Mouse (Mus musculus) A20 (cell line): Measurements from ENCODE around the gene Zbtb20.

Experiments
- DNase-seq: peaks from one replicate; pipeline ENCODE4 v3.0.0-alpha.2; 2011; ENCODE audit warnings: low read depth, low spot score

The Zbtb20 gene

DNA sequence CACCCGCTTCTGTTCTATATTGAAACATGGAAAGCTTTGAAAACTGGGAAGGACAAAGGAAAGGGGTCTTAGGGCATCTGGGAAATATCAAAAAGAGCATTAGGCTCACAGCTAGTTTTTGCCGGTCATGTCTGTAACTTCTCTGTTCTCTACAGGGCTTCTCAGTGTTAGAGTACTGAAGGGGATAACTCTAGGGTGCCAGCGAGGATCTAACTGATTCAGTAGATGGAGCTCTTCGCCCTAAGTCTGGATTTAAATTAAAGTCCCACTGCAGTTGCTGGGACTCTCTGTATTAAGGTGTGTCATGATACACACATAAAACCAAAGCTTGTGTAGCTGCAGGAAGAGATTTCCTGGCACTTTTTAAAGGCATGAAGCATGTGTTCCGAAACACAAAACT lies 634.8 kb downstream of the Zbtb20 start:
- peak; percentile 75 for DNase-seq

DNA sequence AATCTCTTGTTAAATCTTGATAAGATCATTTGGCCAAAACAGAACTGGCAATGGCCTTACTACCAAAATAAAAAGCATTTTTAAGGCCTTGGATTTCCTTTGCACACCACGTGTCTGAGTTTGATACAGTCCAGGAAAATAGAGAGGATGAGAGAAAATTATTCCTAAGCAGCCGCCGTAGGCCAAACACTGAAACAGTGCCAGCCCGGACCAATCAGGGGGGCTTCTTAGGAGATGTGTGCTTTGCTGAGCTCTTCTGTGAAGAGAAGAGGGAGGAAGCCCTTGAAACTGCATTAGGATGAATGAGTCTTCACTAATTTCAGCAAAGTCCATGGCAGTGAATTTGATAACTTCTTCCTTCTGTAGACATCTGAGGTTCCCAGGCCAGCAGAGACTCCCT lies 635.9 kb downstream of the Zbtb20 start:
- no peak for DNase-seq

DNA sequence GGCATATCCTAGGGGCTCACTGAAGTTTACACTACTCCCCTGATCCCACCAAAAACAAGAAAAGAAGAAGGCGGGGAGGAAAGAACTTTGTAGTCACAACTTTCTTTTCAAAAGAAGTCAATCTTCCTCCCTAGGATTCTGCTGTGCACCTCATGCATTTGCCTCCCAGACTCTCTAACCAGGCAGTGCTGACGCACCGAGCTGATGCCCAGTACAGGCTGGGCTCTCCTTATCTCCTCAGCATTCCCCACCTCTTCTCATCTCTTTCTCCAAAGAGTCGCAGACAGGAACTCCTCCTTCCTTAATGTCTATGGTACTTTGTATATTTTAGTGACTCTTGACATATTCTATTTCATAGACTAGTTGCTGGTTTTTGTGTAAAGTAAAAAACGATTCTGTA lies 638.3 kb downstream of the Zbtb20 start:
- DNase-seq = no peak

DNA sequence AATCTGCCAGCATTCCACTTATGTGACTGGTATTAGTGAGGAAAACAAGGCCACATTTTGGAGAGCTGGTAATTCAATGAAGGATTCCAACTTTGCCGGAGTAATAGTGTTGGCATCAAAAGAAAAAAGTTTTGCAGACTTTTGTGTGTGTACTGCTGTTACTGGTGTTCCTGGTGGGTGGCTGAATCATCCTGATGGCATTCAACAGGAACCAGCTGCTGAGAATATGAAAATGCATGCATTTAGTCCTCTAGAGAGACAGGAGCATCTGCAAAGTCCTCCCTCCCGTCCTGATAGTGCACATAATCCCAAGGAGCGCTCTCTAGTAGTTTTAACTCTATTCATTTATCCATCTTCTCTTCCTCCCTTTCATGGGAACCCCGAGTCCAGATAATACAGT lies 639.9 kb downstream of the Zbtb20 start:
- no peak for DNase-seq

DNA sequence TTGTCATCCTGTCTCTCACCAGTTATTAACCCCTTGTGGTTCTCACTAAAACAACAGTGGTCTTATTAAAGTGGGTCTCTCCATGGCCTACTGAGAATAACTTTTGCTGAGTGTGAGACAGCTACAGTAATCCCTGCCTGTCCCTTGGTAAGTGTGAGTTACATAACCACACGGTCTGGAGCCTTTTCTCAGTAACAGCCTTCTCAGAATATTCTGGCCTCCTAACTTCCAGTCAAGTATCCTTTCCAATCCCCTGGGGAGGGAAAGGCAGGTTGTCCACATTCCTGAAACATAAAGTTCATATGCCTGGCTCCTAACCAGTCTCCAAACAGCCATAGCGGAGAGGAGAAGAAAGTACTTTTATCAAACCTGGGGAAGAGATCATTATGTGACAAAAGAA lies 644.6 kb downstream of the Zbtb20 start:
- no peak for DNase-seq

DNA sequence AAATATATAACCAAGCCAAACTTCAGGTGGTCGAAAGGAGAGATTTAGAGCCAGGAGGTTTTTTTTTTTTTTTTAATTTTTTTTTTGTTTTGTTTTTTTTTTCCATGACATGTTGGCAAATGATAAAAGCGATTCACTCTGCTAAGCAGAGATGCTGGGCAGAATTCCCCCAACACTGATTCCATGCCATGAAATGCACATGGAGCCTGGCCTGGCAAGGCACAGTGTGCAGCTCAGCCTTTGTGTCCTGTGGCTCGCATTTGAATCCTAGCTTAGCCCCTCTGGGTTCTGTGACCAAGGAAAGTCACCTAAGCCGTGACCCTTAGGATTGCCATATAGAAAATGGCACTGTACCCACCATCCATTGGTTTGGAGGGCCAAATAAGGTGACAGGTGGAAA lies 646.8 kb downstream of the Zbtb20 start:
- DNase-seq = no peak

DNA sequence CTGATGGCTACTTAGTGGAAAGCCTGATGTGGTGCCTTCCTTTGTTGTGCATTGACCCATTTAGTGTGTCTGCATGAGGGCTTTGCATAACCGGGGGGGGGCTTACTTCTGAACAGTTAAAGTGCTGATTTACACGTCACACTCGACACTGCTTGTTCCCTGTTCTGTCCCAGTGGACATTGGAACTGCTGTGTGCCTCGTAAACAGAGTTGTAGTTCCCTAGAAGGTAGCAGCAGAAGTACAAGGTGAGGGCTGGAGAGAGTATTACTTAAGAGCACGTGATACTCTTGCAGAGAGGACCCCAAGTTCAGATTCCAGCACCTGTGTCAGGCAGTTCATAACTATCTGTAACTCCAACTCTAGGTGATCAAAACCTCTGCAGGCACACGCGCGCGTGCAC lies 648.5 kb downstream of the Zbtb20 start:
- DNase-seq = no peak

DNA sequence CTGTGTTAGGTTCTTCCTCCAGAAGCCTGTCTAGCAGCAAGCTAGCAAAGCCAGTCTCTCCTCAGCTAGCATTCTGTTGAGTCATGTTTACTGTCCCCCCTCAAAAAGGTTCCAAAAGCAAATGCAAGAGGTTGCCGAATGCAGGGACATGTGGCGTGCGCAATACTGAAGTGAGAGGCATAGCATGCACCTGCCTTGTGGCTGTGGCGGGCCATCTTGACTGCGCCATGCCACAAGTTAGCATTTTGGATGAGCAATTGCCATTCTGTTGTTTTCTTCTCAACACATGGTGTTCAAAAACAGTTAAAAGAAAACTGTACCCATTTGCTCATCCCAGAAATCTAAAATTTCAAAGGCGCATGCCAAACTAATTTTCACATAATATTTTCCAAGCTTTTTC lies 649.9 kb downstream of the Zbtb20 start:
- no peak for DNase-seq

DNA sequence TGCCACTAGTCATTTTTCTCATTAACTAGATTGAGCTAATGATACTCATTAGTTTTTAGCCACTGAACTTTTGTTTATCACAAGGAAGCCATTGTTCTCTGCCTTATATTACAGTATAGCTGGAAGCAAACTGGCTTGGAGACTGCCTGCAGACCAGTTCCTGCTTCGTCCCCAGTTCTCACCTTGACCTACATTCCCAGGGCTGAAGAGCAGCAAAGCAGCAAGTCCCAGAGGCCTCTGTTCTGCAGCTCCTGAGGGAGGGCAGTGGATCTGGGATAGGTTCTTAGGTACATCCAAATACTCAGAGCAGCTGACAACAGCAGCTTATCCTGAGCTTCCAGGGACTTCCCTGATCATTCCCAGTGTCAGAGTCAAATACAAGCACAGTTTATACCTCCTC lies 652.6 kb downstream of the Zbtb20 start:
- no peak for DNase-seq

DNA sequence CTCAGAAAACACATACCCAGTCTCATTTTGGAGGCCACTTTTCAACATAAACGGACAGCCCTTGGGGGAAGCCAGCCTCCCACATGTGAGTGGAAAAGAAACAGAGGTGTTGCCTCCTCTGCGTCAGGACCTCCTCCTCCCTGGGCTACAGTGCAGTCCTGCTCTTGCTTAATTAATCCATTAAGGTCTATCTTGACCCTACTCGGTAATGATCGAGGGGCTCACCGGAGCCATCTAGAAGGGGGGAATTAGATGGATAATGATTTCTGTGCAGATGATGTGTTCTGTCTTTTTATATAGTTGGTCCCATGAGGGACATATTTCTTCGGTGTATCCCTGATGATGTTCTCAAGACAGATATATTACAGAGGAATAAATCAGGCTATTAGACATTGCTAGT lies 655.6 kb downstream of the Zbtb20 start:
- DNase-seq = no peak

DNA sequence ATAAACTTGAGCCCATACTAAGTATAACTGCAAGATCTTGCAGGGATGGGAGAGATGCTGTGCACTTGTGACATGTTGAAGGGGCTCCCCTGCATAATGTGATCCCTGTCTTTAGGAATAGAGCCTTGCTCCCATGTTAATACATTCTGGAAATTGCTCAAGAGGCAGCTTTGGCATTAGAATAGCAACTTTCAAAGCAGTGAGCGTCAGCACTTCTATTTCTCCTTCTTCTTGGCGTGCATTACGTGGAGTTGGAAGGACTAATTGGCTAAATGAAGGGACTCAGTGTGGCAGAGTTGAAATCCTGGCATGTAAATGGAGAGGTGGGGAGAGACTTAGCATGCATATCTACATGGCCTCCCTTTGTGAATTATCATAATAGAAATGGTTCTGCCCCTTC lies 658.4 kb downstream of the Zbtb20 start:
- DNase-seq = no peak

DNA sequence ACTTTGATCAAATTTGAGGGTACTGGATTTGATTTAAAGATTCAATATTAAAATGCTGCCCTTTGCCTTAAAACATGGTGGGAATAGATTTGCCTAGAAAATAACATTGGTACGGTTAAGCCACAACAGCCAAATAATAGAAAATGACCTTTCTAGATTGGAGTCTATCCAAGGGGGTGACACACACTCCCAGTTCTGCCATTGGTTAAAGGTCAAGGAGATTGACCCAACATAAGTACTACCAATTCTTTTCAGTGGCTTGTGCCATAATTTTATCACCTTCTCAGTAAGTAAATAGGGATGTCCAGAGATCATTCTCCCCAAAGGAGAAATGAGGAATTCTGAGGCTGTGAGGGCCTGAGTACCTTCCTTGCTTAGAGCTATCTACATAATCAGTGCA lies 660.2 kb downstream of the Zbtb20 start:
- DNase-seq = no peak

DNA sequence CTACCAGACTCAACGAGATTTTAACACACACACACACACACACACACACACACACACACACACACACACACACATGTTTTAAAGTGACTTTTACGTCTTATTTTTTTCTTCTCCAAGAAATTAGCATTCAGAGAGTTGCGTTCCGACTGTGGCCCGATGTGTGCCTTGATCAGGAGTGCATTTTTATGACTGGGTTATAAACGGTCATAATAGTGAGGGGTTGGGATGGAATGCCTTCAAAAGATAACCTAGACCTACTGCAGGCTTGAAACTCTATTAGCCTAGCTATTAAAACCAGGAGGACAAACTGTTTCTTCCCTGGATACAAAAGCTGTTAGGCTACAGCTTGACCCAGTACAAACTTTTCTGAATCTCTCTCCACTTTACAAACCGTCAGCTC lies 661.5 kb downstream of the Zbtb20 start:
- no peak for DNase-seq

DNA sequence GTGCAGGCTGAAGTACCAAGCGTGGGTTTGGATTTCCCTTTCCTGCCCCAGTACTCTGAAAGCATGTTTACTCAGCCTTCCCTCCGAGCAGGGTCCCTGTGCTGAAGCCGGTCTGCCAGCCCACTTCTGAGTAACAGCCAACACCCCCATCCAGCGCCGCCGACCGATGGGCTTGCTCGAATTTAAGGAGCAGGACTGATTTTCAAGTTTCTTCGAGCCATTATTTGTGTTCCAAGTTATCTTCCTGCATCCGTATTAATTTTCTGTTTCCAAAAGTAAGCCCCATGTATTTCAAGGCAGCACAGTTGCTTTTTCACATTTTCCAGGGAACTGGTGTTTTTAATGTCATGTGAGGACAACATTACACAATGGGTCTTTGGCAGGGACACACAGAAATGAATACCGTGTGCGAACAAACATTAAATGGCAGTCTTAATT lies 664.0 kb downstream of the Zbtb20 start:
- no peak for DNase-seq

DNA sequence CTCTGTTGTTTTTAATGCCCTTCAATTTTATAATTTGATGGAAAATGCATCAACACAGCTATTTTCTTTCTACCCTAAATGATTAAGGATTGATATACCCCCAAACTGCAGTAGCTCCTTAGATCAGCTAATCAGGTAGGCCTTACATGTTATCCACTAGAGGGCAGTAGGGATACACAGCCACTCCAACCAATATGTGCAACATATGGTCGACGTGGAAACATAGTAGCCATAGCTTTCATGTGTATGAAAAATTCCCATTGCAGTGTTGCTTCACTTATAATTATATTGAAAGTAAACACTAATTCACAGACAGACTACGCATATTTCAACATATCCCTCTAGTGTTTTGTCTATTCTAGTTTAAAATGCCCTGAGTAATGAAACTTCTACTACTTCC lies 664.4 kb downstream of the Zbtb20 start:
- peak; percentile 48 for DNase-seq

DNA sequence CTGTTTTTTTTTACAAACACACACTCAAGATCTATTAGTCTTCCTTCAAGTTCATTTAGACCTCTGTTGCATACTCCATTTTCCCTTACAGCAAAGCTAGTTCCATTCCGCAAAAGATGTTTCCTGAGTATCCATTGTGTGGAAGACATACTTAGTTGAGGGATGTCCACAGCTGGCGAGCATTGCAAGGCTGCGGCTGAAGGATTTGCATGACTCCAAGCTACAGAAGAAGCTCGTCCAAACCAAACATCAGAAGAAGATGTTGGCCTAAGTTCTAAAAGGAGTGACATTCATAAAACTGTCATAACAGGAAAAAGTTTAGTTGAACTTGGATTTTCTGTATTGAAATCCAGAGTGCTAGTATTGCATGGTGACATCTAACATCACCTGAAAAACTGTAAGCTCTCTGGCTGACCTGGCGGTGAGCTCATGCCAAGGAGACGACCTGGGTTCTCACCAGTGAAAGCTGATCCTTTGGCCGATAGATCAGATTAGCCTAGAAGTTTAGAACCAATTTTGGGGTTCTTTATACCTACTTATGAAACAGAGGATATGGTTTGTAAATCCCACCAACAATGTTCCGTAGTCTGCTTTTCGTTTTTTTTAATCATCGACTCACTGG lies 665.0 kb downstream of the Zbtb20 start:
- DNase-seq = no peak

DNA sequence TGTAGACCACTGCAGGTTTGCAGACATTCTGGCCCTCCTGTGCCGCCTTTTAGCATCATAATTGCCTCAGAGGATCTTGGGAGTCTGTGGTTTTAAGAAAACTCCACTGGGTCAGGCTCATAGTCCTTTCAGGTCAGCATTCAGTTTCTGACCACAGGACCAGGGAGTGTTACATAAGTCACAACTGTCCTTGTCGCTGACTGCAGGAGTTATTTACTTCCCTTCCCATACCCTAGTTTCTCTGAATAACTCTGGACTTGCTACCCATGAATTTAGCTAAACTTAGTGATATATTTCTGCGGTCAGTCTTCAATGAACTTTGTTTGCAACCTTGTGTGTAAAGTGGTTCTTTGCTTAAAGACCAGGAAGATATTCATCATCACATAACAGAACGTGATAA lies 669.6 kb downstream of the Zbtb20 start:
- no peak for DNase-seq

DNA sequence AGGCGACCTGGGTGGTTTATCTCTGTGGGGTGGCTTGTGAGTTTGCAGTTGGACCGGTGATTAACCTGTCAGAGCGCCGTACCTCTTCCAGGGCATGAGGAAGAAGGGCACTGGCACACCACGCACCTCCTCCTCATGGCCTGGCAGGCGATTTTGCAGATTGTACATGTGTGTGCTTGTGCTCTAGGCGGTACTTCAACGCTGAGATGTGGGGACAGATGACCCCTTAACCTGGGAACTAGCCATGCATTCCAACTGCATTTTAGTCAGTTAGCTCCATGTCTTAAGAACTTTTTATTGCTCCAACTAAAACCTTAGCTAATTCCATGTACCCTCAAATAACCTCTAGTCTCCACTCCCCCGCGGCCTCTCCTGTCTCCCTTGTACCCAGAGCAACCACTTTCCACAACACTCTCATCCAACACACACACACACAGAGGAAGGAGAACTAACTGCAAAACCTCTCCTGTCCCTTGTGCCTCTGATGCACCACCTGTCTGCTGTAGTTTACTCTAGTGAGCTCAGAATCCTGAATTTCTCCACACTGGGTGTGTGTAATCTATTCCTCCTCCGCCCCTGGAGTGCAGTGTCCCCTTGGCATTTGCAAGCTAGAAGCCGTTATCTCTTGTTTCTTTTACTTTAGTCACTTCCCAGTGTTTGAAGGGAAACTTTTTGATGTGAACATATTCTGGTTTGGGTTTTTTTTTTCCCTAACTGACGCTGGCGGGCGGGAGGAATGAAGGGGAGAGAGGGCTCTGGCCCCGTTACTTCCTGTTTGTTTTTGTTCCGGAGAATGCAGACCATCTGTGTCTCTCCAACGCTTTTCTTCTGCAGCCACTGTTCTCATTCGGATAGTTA lies 671.9 kb downstream of the Zbtb20 start:
- DNase-seq = no peak

DNA sequence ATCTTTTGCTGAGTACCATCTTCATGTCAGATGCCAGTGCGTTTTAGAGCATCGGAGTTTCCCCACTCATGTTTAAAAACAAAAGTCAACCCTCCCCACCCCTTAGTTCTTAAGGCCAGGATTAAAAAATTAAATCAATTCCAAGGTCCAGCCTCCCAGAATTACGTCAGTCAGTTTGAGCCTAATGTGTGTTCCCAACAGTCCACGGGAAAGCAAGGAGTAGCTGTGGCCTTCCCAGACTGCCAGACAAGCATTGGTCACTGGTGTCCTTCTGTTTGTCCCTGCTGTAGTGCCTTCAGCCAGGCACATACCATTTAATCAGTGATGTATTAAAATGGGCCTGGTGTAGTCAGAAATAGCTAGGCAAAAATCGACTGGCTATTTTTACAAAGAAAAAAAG lies 673.1 kb downstream of the Zbtb20 start:
- no peak for DNase-seq

DNA sequence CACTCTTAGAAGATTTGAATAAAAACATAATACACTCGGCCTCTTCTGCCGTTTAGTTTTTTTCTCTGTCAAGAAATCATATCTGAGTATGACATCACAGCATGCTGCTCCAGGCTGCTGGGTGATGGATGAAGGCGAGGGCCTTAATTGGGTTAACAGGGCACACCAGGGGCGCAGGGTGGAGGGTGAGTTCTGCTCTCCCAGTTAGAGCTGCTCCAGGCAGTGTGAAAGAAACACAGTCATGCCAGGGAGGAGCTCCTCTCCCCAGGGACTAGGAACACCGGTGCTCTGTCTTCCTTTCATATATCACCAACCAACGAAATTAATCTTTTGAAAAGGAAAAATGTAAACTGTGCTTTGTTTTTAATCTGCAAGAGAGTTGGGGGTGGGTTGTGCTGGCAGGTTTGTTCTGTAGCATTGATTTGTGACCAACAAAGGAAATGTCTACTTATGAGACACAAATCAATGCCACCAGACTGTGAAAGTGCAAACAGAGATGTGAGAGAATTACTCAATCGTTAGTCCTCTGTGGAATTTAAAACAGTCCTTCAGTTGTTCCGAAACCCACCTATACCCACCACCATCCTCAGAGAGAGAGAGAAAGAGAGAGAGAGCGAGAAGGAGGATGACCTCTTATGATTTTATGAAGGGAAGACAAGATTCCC lies 673.9 kb downstream of the Zbtb20 start:
- DNase-seq = no peak

DNA sequence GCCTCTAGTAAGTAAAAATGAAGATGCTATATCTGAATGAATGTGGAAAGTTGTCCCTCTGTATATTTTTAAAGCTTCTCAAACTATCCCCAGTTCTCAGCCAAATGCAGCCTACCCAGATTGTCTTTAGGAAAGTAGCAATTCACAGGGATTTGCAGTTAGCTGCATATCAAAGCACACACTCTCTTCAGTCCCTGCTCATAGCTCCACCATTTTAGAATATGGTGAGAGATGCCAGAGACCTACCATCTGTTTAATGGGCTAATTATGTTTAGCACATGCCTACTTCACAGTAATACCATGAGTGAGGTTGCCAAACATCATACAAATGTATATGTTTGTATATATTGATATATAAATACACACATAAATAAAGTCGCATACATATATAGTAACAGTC lies 676.8 kb downstream of the Zbtb20 start:
- no peak for DNase-seq

DNA sequence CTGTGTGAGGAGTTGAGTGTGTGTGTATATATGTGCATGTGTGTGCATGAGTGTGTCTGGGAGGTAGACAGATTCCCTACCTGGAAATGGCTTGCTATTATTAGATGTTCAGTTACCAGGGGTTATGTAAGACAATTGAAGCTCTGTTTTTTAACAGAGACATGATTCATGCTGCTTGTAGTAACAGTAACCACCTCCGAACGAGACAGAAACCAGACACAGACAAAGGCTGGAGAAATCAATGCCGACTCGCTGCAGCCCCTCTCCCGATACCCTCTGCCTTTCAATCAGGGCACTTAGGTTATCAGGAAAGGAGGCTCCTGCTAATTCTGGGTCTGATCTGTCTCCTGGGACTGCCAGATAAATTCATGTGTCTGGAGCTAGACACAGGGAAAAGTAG lies 681.7 kb downstream of the Zbtb20 start:
- no peak for DNase-seq

DNA sequence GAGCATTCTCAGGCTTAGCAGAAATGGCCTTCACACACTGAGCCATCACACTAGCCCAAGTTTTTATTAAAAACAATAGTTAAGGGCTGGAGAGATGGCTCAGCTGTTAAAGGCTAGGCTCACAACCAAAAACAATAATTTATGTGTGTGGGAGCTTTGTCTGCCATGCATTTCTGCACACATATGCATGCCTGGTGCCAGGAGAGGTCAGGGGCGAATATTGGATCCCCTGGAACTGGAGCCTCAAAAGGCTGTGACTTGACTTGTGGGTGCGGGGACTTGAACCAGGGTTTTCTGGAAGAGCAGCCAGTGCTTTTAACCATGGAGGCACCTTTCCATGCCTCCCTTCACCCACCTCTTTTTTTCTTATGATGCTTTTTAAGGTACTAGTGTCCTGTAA lies 685.6 kb downstream of the Zbtb20 start:
- no peak for DNase-seq
